Mouse (Mus musculus) layer of hippocampus, adult 2 months (tissue): ENCODE results near the gene Adipor1. TPM values are rescaled to one million over a fixed set of nuclear protein-coding genes. Genes with fewer than 3 reads are reported as not detected.

Source experiments
- DNase-seq, 2 experiments: peaks; one replicate each; pipeline ENCODE4 v3.0.0; 2022; ENCODE audit warnings: low spot score in 2 of 2
- H3K27ac ChIP-seq: fragments of 200-600 bp; 2 replicates; pipeline ENCODE4 v1.8.1; 2022
- H3K4me3 ChIP-seq: fragments of 200-600 bp; 2 replicates; pipeline ENCODE4 v1.8.1; 2022; ENCODE audit warnings: mild to moderate bottlenecking
- CTCF ChIP-seq: fragments of 200-600 bp; conservative IDR thresholded peaks from 2 replicates; pipeline ENCODE4 v1.8.1; 2022; ENCODE audit warnings: antibody characterized with exemption, mild to moderate bottlenecking, moderate library complexity
- total RNA-seq, 2 experiments: library from RNA; stranded (reverse); gene quantifications; 2 replicates each; pipeline ENCODE4 v1.2.3; 2021

Gene Adipor1
- total RNA-seq, 2 experiments from 2014 or later = 53.1 to 55.2 TPM

DNA sequence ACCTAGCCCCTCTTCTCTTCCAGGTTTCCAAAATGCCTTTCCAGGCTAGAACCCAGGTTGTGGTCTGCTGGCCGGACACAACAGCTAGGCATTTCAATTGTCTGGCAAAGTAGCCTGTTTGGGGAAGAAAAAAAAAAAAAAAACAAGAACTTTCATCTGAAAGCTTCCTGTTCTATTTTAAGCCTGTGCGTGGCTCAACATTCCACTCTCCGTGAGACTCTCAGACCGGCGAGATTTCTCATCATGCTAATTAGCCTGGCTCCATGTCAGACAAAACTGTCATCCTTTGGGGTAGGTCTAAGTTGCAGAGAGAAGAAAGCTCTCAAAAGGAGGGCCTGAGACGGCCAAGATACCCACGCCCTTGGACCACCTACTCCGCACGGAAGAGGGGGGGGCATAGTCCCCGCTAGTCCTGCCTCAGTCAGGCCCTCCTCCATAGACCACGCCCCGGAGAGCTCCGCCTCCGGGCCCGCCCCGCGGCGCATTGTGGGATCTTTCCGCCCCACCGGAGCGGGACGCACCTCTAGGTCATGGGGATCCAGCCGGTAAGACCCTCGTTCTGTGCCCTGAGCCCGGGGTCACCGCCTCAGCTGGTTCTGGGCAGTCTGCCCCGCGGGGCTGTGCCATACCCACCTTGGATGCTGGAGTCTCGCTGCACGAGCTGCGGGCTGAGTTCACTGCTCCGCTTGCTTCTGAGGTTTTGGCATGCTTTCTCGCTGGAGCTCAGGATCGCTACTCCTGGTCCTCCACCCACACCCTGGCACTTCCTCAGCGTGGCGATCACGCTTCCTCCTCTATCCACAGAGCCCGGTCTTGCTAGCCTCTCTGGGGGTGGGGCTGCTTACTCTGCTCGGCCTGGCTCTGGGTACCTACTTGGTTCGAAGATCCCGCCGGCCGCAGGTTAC is 9.4 kb upstream of the Adipor1 start, which contains the start of gene Cyb5r1:
TSS of gene Cyb5r1 (plus strand) at position 51 of the 905 bp plus-strand sequence.
- DNase-seq = peak; percentile 37 to 57
- peak within 1 kb of the TSS; percentile 65; the same call in 1 of the 2 replicates for H3K27ac ChIP-seq
- H3K4me3 ChIP-seq = peak within 1 kb of the TSS; percentile 89
- TF ChIP-seq CTCF = no peak

DNA sequence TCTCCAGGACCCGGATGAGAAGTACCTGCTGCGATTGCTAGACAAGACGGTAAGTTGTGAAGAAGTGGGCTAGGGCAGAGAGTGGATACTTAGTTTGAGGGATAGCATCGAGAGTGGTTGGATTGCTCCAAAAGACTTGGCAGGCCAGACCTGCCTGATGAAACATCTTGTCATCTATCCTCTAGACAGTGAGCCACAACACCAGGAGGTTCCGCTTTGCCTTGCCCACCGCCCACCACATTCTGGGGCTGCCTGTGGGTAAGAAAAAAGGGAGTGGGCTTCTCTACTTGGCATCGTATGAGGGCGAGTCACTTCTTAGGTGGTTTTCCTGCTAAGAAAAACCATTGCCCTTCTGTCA is 8.8 kb upstream of the Adipor1 start:
- H3K4me3 ChIP-seq = peak overlapping the region; percentile 89
- peak overlapping the region; percentile 65; the same call in 1 of the 2 replicates for H3K27ac ChIP-seq
- no peak for TF ChIP-seq CTCF
- DNase-seq = no peak

DNA sequence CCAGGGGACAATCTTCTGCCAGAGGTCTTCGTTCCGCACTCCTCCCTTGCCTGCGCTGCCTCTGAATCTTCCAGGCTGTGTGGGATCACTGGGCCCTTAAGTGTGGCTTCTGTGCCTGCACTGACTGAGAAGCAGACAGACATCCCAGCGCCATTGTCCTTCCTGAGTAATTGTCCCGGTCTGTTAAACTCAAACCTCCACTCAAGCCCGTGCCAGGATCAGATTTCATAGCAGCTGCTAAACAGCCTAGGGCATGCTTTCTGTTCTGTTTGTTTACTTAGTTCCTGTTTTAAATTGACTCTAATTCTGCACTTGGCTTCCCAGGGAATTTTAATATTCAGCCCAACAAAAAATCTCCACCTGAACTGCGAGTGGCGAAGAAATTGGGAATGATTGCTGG is 7.1 kb upstream of the Adipor1 start:
- no peak for DNase-seq
- Histone ChIP-seq H3K4me3 (no peak overlapping the region), H3K27ac (no peak overlapping the region)
- TF ChIP-seq CTCF = no peak

- no peak for DNase-seq
- peak; percentile 31 for TF ChIP-seq CTCF
- H3K27ac ChIP-seq = no peak overlapping the region
- H3K4me3 ChIP-seq = no peak overlapping the region
Measured at GRCm38 (mm10) chr1:134411706-134412629, 3.2 kb upstream of the Adipor1 start.

DNA sequence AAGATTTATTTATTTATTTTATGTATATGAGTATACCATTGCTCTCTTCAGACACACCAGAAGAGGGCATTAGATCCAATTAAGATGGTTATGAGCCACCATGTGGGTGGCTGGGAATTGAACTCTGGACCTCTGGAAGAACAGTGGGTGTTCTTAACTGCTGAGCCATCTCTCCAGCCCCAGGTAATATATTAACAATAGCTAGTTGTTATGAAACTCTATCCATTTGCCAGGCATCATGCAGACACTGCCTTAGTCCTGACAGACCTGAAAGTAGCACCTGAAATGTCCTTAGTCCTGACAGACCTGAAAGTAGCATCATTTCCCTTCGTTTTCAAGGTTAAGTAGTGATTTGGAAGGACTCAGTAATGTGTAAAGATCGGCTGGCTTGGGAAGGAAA is 1.1 kb upstream of the Adipor1 start:
- peak overlapping the region; percentile 96; the same call in 1 of the 2 replicates for H3K27ac ChIP-seq
- no peak for DNase-seq
- no peak overlapping the region for H3K4me3 ChIP-seq
- TF ChIP-seq CTCF = no peak

- Histone ChIP-seq H3K4me3 (peak overlapping the region; percentile 79), H3K27ac (peak overlapping the region; percentile 96)
- TF ChIP-seq CTCF = peak; percentile 57
- DNase-seq = no peak
Measured at GRCm38 (mm10) chr1:134414501-134415167, 544 bp upstream of the Adipor1 start.

GRCm38 (mm10) chr1:134418414-134418975 is 3.3 kb downstream of the Adipor1 start:
- no peak for DNase-seq
- H3K27ac ChIP-seq = no peak overlapping the region
- H3K4me3 ChIP-seq = no peak overlapping the region
- TF ChIP-seq CTCF = no peak

GRCm38 (mm10) chr1:134419176-134419575 is 4.0 kb downstream of the Adipor1 start:
- no peak overlapping the region for H3K4me3 ChIP-seq
- no peak for TF ChIP-seq CTCF
- H3K27ac ChIP-seq = peak overlapping the region; percentile 8; the same call in 1 of the 2 replicates
- DNase-seq = no peak

- peak overlapping the region; percentile 8; the same call in 1 of the 2 replicates for H3K27ac ChIP-seq
Measured at GRCm38 (mm10) chr1:134419751-134420458, 4.7 kb downstream of the Adipor1 start.

DNA sequence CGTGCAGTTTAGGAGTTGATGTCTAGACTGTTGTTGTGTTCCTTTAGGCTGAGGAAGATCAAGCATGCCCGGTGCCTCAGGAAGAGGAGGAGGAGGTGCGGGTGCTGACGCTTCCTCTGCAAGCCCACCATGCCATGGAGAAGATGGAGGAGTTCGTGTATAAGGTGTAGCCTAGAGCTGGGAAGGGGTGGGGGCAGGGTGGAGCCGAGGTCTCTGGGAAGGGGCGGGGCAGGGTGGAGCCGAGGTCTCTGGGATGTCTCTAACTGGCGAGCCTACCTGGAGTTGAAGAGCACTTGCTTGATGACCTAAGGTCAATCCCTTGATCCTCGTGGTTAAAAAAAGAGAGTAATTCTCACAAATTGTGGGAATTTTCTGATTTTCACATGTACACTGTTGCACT is 8.7 kb downstream of the Adipor1 start:
- Histone ChIP-seq H3K27ac (no peak overlapping the region), H3K4me3 (no peak overlapping the region)
- DNase-seq = no peak
- no peak for TF ChIP-seq CTCF

More at GRCm38 (mm10) chr1:134419751-134420458, 4.7 kb downstream of the Adipor1 start:
- no peak for TF ChIP-seq CTCF
- H3K4me3 ChIP-seq = no peak overlapping the region
- no peak for DNase-seq

- DNase-seq = no peak
- no peak for TF ChIP-seq CTCF
- H3K27ac ChIP-seq = no peak overlapping the region
- H3K4me3 ChIP-seq = no peak overlapping the region
Measured at GRCm38 (mm10) chr1:134426289-134426688, 11.1 kb downstream of the Adipor1 start.

- no peak for DNase-seq
Measured at GRCm38 (mm10) chr1:134433002-134433401, 17.8 kb downstream of the Adipor1 start.

More at GRCm38 (mm10) chr1:134433002-134433401, 17.8 kb downstream of the Adipor1 start:
- TF ChIP-seq CTCF = no peak
- Histone ChIP-seq H3K27ac (no peak overlapping the region), H3K4me3 (no peak overlapping the region)
